Mouse (Mus musculus) lung, postnatal 0 days (tissue): ENCODE measurements at regions not wholly inside any gene's neighbourhood (a gene's known extent, or its start where the extent isn't known, plus 50 kb on each side); places are given as distances from the start of the nearest gene placed in this dataset.

Experiments
- CTCF ChIP-seq: IDR thresholded peaks from 2 replicates; pipeline ENCODE4 v1.5.1; 2016; ENCODE audit warnings: antibody characterized with exemption, mild to moderate bottlenecking
- EP300 ChIP-seq: IDR thresholded peaks from 2 replicates; pipeline ENCODE4 v1.6.1; 2016; ENCODE audit warnings: antibody characterized with exemption, mild to moderate bottlenecking, control low read depth

DNA sequence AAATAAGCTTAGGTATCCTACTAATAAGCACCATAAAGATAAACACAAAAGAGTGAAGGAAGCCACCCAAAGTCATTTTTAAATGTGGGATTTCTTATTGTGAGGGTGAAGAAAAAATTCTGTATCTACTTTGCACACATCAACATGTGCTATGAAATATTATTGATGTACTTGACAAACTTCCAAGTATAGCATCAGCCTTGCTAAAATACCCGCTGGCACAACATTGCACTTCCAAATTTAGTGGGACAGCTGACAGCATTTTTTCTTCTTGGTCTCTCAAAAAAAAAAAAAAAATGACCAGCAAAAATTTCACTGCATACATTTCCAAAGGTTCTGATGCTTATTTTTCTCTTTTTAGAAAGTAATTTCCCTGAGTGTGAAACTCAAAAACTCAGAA lies 101.9 kb upstream of the Tll1 start:
- TF ChIP-seq CTCF (no peak), EP300 (no peak)
